Mouse (Mus musculus): ENCODE results near the gene Ofd1.

Ofd1 gene

DNA sequence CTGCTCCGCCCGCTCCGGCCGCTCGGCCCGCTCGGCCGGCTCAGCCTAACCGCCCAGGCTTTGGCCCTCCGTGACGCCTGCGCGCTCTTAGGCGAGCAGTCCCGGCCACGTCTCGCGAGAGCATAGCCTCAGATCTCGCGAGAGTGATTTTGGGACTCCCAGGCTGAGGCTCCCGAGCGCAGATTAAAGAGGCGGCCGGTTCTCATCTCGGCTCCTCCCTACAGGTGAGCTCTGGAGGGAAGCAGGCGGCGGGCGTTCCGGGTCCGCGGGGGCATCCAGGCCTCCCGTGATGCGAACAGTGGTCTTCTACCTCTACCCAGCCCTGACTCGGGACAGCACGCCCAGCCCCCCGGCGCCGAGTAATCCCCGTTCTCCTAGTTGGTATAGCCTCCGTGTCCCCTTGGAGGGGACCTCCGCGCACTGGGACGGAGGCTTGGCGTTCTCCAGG, at the start of gene Ofd1:
TSS of gene Ofd1 (minus strand) at position 89 of the 448 bp plus-strand sequence.
- ATAC-seq (ENCODE audit: low TSS enrichment): peak; percentile 98

- ATAC-seq (ENCODE audit: low TSS enrichment): peak; percentile 98
Observed at GRCm38 (mm10) chrX:166479365-166479983, 39.0 kb upstream of the Ofd1 start, which contains the start of gene Rab9. Rab9 (minus strand) TSS chrX:166479867.

DNA sequence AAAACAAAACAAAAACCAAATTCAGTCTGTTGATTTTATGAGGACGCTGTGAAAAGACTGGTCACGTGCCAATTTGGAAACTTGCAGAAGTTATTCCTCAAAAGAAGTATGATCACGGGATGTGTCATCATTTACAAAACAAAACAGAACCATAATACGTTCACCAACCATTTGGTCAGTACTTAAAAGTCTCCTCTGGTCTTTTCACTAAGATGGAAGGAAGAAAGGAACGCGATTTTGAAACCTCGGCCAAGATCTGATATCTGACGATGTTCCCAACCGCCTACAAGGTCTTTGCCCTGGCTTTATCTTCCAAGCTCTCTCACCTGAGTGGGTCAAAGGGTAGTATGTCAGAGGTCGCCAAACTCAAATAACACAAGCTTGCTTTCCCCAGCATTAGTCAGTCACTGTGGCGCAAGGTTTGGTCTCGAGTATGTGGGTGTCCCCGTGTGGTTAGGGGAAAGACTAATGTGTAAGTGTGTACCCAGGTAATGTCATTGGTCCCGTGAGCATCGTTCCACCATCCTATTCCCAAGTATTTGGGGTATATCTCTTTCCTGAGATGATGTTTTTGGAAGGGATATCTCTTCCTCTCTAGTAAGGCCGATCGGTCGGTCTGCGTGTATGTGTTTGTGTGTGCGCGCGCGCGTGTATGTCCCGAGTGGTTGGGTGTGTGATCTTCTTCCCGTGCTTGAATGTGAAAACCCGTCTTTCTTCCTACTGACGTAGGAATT, 38.3 kb upstream of the Ofd1 start:
- ATAC-seq (ENCODE audit: low TSS enrichment): peak; percentile 55

DNA sequence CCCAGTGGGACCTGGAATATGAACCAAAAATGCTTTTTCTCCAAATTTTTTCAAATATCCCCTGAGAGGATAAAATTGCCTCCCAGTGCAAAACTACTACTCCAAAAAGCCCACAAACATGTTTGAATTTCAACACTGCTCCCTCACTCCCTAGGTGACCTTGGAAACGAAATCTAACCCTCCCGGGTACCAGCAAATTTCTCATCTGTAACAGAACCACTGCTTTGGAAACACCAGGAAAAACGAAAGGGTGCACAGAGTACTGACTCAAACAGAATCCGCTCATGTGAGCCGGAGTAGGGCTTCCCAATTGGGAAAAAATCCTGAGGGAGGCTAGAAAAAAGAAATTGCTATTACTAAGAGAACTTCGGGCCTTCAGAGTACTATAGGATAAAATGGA, 36.9 kb upstream of the Ofd1 start:
- ATAC-seq (ENCODE audit: low TSS enrichment): no peak

DNA sequence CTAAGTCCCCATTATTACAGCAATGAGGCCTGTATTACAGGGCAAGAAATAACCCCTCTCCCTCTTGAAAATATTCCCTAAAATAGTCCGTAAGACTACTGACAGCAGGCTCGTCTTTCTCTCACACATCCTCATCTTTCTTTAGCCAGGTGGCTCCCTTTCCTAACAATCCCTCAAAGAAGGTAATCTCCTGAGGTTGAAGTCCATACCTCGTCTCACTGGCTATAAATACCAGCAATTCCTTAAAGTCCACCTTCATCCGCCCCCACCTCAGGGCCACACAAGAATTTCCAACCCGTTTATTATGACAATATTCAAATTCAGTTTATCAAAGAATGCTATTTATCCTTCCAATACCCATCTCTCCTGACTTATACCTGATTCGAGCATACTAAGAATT, 32.1 kb upstream of the Ofd1 start:
- ATAC-seq (ENCODE audit: low TSS enrichment): no peak

GRCm38 (mm10) chrX:166468321-166468720, 27.8 kb upstream of the Ofd1 start:
- ATAC-seq (ENCODE audit: low TSS enrichment): no peak

GRCm38 (mm10) chrX:166455525-166455924, 15.0 kb upstream of the Ofd1 start:
- no peak for ATAC-seq (ENCODE audit: low TSS enrichment)

- ATAC-seq (ENCODE audit: low TSS enrichment): no peak
Observed at GRCm38 (mm10) chrX:166454331-166454730, 13.8 kb upstream of the Ofd1 start.

GRCm38 (mm10) chrX:166453532-166453931, 13.0 kb upstream of the Ofd1 start:
- ATAC-seq (ENCODE audit: low TSS enrichment): no peak

GRCm38 (mm10) chrX:166444552-166444951, 4.0 kb upstream of the Ofd1 start:
- no peak for ATAC-seq (ENCODE audit: low TSS enrichment)

GRCm38 (mm10) chrX:166440036-166440615, 378 bp downstream of the Ofd1 start, which contains the start of gene Trappc2:
Trappc2 (plus strand) TSS chrX:166440574.
- peak; percentile 58 for ATAC-seq (ENCODE audit: low TSS enrichment)

- no peak for ATAC-seq (ENCODE audit: low TSS enrichment)
Observed at GRCm38 (mm10) chrX:166434812-166435211, 5.7 kb downstream of the Ofd1 start.

GRCm38 (mm10) chrX:166416196-166416595, 24.3 kb downstream of the Ofd1 start:
- ATAC-seq (ENCODE audit: low TSS enrichment): peak; percentile 80

DNA sequence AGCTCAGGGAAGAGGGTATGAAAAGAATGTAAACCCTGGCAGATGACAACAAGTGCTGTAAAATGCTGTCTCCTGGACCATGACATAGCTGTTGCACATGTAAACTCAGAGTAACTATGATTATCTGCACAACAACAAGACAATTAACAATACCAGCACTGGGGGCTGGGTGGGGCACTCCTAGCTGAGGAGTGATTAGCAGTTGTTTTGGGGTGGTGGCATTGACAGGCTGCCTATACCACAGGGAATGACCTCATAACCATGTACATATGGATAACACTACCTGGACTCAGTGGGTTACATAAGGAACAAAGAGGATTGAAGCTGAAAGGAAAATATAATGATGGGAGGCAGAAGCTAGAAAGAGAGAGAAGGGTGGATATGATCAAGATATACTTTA, 32.6 kb downstream of the Ofd1 start:
- ATAC-seq (ENCODE audit: low TSS enrichment): no peak

- ATAC-seq (ENCODE audit: low TSS enrichment): no peak
Observed at GRCm38 (mm10) chrX:166393753-166394152, 46.8 kb downstream of the Ofd1 start.

- ATAC-seq (ENCODE audit: low TSS enrichment): no peak
Observed at GRCm38 (mm10) chrX:166386656-166387055, 53.8 kb downstream of the Ofd1 start.

- 0 out of 2 replicates have a peak, but pooled peaks have one; percentile 4 for ATAC-seq (ENCODE audit: low TSS enrichment)
Observed at GRCm38 (mm10) chrX:166384935-166385334, 55.6 kb downstream of the Ofd1 start.

DNA sequence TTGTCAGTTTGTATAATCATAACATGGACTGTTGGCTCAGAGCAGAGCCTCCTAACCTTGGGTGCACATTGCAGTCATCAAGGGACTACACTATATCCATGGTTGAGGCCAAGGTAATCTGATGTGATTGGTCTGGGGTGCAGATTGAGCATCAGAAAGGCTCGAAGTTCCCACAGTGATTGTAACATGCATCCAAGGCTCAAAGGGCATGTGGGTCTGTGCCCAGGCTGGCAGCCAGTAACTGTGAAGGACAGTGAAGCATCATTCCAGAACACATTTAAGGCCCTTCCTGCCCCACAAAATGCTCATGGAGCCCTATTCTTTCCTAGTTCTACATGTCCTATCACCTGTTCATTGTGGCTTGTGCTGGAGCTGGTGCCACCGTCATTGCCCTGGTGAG, 56.9 kb downstream of the Ofd1 start:
- no peak for ATAC-seq (ENCODE audit: low TSS enrichment)

DNA sequence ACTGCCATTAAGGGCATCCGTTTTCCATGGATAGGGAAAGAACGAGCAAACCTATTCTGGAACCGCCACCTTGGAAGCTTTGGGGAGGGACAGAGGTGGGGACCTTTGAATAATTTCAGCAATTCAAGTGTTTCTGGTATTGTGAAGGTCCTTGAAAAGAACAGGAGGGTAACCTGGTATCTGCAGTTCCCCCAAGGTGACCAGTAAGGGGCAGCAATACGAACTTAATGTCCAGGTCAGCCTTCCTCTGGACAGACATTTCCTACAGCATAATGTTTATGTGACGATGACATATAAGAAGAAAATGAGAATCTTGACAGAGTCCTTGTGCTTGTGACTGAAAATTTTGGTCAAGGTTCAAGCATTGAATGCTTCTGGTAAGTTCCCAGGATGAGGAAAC, 61.9 kb downstream of the Ofd1 start:
- ATAC-seq (ENCODE audit: low TSS enrichment): no peak

DNA sequence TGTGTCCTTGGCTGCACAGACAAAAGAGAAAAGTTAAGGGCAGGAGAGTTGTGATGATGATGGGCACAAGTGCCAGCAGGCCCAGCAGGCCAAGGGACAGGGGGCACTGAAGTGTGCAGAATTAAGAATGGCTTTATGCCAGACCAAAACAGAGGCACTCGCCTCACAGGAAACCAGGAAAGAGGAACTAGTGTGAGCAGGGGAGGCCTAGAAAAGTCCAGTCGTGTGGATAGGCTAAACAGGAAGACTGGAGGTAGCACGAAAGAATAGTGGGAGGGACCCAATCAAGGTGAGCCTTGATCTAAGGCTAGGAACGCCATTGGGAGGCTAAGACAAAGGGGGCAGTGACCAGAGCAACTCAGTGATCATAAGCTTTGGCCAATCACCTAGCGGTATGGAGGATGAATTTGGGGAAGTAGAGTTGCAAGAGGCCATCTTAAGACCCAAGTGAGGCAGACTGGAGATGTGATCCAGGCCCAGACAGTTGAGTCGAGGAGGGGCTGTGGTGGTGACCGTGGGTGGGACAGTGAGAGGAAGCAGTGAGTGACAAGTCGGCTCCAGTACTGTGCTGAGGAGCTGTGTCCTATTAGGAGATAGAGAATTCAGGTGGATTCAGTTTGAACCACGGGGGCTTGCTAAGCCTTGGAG, 63.7 kb downstream of the Ofd1 start:
- no peak for ATAC-seq (ENCODE audit: low TSS enrichment)

GRCm38 (mm10) chrX:166365458-166366213, 74.9 kb downstream of the Ofd1 start:
- ATAC-seq (ENCODE audit: low TSS enrichment): peak; percentile 18; the same call in 1 of the 2 replicates

GRCm38 (mm10) chrX:166360455-166360854, 80.0 kb downstream of the Ofd1 start:
- peak; percentile 88 for ATAC-seq (ENCODE audit: low TSS enrichment)
